Mouse (Mus musculus) common myeloid progenitor, adult 5-6 weeks (primary cell): ENCODE results near the gene Ube2j1. TPM values are rescaled to one million over a fixed set of nuclear protein-coding genes. Genes with fewer than 3 reads are reported as not detected.

Experiments
- ATAC-seq: replicated peaks from 2 replicates; pipeline ENCODE4 v1.8.0; 2016; ENCODE audit warnings: low read depth, mild to moderate bottlenecking, moderate TSS enrichment, inconsistent platforms; ENCODE audit not compliant: poor library complexity, severe bottlenecking
- total RNA-seq: library from RNA; stranded (forward); fragments of 200-1000, 187-1606 nt; gene quantifications from 2 replicates; pipeline ENCODE4 v1.2.3, GENCODE M21; 2017

Ube2j1 gene
- total RNA-seq, 1 experiment from 2014 or later = 53.7 TPM

DNA sequence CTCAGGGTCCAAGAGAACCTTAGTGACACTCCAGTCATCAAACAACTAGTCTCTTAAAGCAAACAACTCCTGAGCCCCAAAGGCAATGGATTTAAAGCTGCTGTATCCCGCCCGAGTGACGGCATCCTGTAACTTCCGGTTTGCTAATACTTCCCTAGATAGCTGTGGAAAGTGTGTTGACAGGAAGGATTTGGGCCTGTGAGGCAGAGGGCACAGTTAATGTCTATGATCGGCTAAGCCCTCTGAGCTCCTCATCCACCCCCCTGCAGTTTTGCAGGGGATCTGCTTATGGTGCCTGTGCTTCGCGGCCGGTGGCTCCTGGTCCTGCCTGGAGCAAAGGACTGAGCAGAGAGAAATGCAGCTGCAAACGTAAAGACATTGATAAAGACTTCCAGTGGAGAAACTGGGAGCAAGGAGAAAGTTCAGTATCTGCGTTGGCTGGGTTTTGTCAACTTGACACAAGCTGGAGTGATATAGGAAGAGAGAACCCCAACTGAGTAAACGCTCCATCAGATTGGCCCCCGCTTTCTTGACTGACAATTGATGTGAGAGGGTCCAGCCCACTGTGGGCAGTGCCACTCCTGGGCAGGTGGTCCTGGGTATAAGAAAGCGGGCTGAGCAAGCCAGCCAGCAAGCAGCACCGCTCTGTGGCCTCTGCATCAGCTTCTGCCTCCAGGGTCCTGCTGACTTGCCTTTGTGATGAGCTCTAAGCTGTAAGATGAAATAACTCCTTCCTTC is 35.2 kb downstream of the Ube2j1 start:
- ATAC-seq = no peak

GRCm38 (mm10) chr4:33067331-33067730 is 36.1 kb downstream of the Ube2j1 start:
- no peak for ATAC-seq

DNA sequence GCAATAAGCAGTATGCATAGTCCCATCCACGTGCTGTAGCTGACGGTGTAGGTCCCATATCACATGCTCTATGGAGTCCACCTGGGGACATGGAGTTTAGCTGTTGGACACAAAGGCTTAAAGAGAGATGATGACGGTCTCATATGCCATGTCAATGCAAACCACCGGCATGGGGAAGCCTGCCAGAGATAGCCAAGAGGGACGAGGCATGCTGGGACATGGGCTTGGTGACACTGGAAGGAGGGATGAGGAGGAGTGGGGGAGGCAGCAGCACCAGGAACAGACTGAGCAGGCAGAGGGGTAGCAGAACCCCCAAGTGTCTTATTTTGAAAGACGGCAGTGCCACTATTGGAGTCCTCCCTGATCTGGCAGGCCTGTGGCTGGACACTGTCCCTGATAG is 36.6 kb downstream of the Ube2j1 start:
- no peak for ATAC-seq

DNA sequence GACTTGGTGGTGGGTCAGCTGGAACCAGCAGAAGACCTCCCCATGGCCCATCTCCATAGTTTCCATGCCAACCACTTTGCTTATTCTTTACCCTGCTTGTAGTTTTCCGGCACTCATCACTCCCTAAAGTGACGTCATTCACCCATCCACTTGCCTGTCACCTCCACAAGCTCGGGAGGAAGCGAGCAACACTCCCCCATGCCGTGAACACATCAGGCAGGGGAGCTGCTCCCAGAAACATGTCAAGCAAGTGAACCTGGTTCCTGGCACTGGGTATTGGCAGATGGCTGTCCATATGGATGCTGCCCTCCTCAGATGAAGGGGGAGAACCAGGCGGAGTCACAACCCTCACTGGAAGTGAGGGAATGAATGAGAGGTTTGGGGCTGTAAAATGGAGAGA is 37.7 kb downstream of the Ube2j1 start:
- ATAC-seq = no peak

GRCm38 (mm10) chr4:33070326-33070725 is 39.1 kb downstream of the Ube2j1 start:
- no peak for ATAC-seq

DNA sequence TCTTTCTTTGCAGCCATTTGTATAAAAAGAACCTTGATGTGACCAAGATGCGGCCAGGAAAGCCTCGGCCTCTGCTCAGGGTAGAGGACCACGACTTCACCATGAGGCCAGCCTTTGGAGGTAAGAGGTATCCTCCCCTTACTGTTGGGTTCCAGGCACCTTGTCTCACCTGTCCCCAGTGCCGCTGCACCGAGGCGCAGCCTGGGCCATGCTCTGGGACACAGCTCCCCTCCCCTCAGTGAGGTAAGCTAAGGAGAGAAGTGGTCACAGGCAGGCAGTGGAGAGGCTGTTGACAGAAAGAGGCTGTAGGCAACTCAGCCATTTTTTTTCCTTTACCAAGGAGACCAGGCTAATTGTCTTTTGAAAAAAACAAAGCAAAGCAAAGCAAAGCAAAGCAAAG is 40.1 kb downstream of the Ube2j1 start:
- no peak for ATAC-seq

- peak; percentile 93 for ATAC-seq
These were observed 41.4 kb downstream of the Ube2j1 start for GRCm38 (mm10) chr4:33072526-33073161.

DNA sequence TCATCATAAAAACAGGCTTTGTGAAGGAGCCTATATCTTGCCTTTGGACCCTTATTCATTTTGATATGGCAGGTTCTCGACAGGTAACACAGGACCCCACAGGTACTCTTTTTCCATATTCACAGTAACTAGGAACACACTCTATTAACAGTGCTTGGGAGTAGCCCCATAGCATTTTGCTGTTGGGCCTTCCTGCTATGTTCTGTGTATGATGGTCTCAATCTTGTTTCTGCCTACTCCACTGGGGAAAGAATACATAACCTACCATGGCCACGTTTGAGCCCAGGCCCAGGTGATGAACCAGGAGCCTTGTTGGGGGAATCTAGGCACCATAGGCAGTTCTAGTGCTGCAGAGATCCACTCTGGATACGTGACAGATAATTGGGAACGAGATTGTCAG is 43.2 kb downstream of the Ube2j1 start:
- no peak for ATAC-seq

DNA sequence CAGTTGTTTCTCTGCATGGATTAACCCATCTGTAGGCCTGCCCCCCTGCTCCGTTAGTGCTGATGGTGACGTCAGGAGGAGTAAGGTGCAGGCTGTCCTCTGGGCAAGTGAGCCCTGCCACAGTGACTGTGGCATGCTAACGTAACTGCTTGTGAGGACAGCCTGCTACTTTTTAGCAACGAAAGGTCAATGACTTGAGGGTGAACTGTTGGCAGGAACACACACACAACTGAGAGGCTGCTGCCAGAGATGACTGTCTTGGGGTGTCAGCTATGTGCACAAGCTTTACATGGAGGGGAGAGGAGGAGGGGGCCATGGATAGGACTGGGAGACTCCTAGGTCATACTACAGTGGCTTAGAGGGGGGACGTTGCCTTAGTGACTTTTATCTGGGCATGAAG is 43.6 kb downstream of the Ube2j1 start:
- no peak for ATAC-seq

- no peak; the same call in 1 of the 2 replicates for ATAC-seq
These were observed 44.7 kb downstream of the Ube2j1 start for GRCm38 (mm10) chr4:33075776-33076524.

DNA sequence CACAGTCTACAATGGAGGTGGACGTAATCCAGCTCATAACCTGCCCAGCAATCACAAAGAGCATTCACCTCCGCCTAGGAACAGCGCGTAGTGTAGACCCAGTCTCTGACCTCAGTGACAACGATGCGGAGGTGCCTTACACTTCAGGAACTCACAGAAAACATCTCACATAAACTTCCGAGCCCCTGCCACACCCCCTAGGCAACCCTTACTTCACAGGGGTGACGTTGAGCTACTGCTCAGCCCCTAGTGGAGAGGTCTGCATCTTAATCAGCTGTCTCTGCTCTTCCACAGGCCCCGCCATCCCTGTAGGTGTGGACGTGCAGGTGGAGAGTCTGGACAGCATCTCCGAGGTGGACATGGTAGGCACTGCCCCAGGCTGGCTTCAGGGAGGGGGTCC is 45.9 kb downstream of the Ube2j1 start:
- no peak for ATAC-seq

DNA sequence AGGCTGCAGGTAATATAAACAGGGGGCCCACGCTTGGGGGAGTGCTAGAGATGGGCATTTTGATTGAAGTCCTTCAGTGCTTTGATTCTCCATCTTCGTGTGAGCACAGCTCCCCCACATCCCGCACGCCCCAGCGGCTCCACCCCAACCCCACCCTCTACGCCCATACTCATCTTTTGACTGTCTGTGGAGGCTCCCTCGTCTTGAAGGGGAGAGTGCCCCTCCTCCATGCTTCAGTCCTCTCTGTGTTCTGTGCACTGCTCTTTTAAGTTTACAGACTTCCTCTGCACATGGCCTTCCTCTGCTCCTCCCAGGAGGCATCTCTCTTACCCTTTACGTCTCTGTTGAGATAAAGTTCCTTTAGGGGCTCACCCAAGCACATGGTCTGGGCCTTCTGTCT is 46.5 kb downstream of the Ube2j1 start:
- ATAC-seq = no peak

GRCm38 (mm10) chr4:33078492-33078891 is 47.3 kb downstream of the Ube2j1 start:
- ATAC-seq = no peak

DNA sequence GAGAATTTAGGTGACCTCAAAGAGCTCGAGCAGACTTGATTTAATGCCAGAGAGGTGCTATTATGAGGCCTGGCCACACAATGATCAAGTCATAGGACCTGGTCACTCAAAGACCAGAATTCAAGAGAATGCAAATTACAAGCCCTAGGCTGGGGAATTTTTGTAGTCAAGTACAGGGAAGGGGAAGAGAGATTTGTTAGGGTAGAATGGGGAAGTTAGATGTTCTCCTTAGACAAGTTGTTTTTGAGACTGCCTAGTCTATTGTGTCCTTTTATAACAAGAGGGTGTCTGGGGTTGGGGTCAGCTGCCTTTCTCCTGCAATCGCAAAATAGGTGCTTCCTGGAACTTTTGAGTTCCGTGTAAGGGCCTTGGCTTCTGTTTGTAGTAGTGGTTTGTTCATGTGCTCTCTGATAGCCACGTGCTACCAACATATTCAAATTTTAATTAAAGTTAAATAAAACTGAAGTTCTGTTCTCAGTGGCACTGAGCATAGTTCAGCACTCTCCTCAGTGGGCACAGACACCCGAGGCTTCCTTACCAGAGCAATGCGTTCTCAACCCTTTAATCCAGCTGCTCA is 68.0 kb downstream of the Ube2j1 start:
- ATAC-seq = peak; percentile 47; the same call in 1 of the 2 replicates

Other genes with a start within 250 kb of the Ube2j1 start
- gene Lyrm2, start 231.2 kb upstream of the Ube2j1 start, total RNA-seq = 41.8 and 45.4 TPM in 2 replicates
- 1.7 and 1.9 TPM in 2 replicates for gene Ankrd6, start 80.6 kb upstream of the Ube2j1 start, total RNA-seq
- gene Rragd, start 48.4 kb upstream of the Ube2j1 start, total RNA-seq = 0.18 TPM in 1 of 2 replicates, not detected in the other
- not detected in 2 replicates for gene Gabrr2, start 31.6 kb downstream of the Ube2j1 start, total RNA-seq
- not detected in 2 replicates for gene Gabrr1, start 101.1 kb downstream of the Ube2j1 start, total RNA-seq
- 1.4 and 1.6 TPM in 2 replicates for gene Pm20d2, start 158.3 kb downstream of the Ube2j1 start, total RNA-seq
- 0.68 TPM in 1 of 2 replicates, not detected in the other for gene Srsf12, start 177.6 kb downstream of the Ube2j1 start, total RNA-seq